Mouse (Mus musculus): Measurements from ENCODE around the gene Plcb4. TPM values are rescaled to one million over a fixed set of nuclear protein-coding genes. Genes with fewer than 3 reads are reported as not detected.

Plcb4 gene
- total and polyA plus RNA-seq, 3 experiments, result not detected

DNA sequence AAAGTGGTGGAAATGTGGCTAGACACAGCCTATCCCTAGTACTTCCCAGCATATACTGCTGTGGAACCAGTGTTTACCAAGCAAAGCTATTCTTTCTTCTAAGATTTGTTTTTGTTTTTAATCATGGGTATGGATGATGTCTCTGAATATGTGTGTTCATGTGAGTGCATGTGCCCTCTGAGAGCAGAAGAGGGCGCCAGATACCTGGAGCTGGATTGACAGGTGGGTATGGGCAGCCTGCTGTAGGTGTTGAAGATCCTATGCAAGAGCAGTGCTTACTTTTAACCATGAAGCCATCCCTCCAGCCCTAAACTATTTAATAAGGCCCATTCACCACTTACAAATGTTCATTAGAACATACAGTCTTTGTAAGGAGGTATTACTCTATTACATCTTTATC is 231.3 kb downstream of the Plcb4 start:
- no peak overlapping the region for H3K4me2 ChIP-seq (ENCODE audit: insufficient read depth, low read depth, poor library complexity, severe bottlenecking)
- no peaks in the 10 kb centered on the region for H3K4me1 ChIP-seq (ENCODE audit: control insufficient read depth in 1 of 2, insufficient read depth in 2 of 2)
- dilution Hi-C loops (cut with MboI; ENCODE audit: extremely low pct_ligation_motif_present, extremely low pct_unique_long_range_greater_than_20kb, low sequenced_read_pairs), result no loop called here
- no peak for DNase-seq (ENCODE audit: extremely low read depth)
- H3K36me3 ChIP-seq (replicated peaks in 1 of 2; ENCODE audit: control insufficient read depth in 1 of 2, insufficient read depth in 1 of 2, low read length in 1 of 2), result no peaks in the 10 kb centered on the region
- in situ Hi-C loops (cut with MboI; ENCODE audit: low pct_ligation_motif_present, low pct_unique_long_range_greater_than_20kb, low sequenced_read_pairs), result no loop called here
- H3K27me3 ChIP-seq (replicated peaks), result no peaks in the 10 kb centered on the region
- TF ChIP-seq HCFC1 (IDR thresholded peaks at IDR 0.05; ENCODE audit: low read depth, low read length), result no peak
- TF ChIP-seq TBP (conservative IDR thresholded peaks at IDR 0.05; ENCODE audit: low read depth, low read length), result no peak
- no peak for TF ChIP-seq MEF2A (IDR thresholded peaks at IDR 0.05; ENCODE audit: borderline replicate concordance, low read depth, low read length)
- no peak overlapping the region for H3K4me3 ChIP-seq (replicated peaks in 1 of 3; ENCODE audit: low read depth in 2 of 3, low read length in 2 of 3, poor library complexity in 1 of 3)
- no peak overlapping the region for H3K27ac ChIP-seq (ENCODE audit: insufficient read depth, low read depth)
- no peaks in the 10 kb centered on the region for H3K79me2 ChIP-seq (replicated peaks; ENCODE audit: control insufficient read depth, extremely low read depth, insufficient read depth, poor library complexity, severe bottlenecking)
- H3K9me3 ChIP-seq (replicated peaks; ENCODE audit: low read length), result peaks cover 75% of the 10 kb centered on the region
- no peak overlapping the region for H3K9ac ChIP-seq (ENCODE audit: insufficient read depth, low read depth)

DNA sequence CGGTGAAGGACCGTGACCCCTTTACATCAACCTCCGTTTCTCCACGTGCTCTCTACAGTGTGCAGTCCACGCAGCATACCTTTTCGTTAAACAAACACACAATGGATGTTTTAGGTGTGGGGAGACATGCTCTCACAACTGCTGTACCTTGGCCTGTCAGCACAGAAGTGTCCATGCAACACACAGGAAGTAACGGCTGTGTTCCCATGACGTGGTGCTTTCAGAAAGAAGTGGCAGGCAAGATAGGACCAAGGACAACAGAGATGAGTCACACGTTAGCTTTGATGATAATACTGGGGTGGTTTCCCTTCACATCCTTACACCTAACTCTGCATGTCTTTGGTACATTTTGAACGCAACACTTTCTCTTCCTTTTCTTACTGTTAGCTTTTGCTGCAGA is 232.3 kb downstream of the Plcb4 start:
- dilution Hi-C loops (cut with MboI; ENCODE audit: extremely low pct_ligation_motif_present, extremely low pct_unique_long_range_greater_than_20kb, low sequenced_read_pairs), result no loop called here
- Histone ChIP-seq H3K4me3 (replicated peaks in 1 of 3; ENCODE audit: low read depth in 2 of 3, low read length in 2 of 3, poor library complexity in 1 of 3) (no peak overlapping the region), H3K4me2 (ENCODE audit: insufficient read depth, low read depth, poor library complexity, severe bottlenecking) (no peak overlapping the region), H3K4me1 (ENCODE audit: control insufficient read depth in 1 of 2, insufficient read depth in 2 of 2) (no peaks in the 10 kb centered on the region), H3K36me3 (replicated peaks in 1 of 2; ENCODE audit: control insufficient read depth in 1 of 2, insufficient read depth in 1 of 2, low read length in 1 of 2) (no peaks in the 10 kb centered on the region), H3K9ac (ENCODE audit: insufficient read depth, low read depth) (no peak overlapping the region), H3K27me3 (replicated peaks) (no peaks in the 10 kb centered on the region), H3K27ac (ENCODE audit: insufficient read depth, low read depth) (no peak overlapping the region), H3K9me3 (replicated peaks; ENCODE audit: low read length) (peaks cover 73% of the 10 kb centered on the region), H3K79me2 (replicated peaks; ENCODE audit: control insufficient read depth, extremely low read depth, insufficient read depth, poor library complexity, severe bottlenecking) (no peaks in the 10 kb centered on the region)
- TF ChIP-seq USF2 (conservative IDR thresholded peaks at IDR 0.05; ENCODE audit: low read depth, low read length), result no peak
- TF ChIP-seq JUN (IDR thresholded peaks at IDR 0.05; ENCODE audit: insufficient read depth, low read depth, low read length), result no peak
- no peak for TF ChIP-seq SIN3A (IDR thresholded peaks at IDR 0.05; ENCODE audit: low read length)
- TF ChIP-seq MAZ (IDR thresholded peaks at IDR 0.05; ENCODE audit: low read depth, low read length), result no peak
- TF ChIP-seq NELFE (IDR thresholded peaks at IDR 0.05; ENCODE audit: low read depth, low read length), result no peak
- no peak for TF ChIP-seq CTCF (conservative IDR thresholded peaks at IDR 0.05 in 1 of 2, IDR thresholded peaks at IDR 0.05 in 1 of 2; ENCODE audit: low read depth in 2 of 2, low read length in 2 of 2)
- no peak for TF ChIP-seq ELF1 (IDR thresholded peaks at IDR 0.05; ENCODE audit: low read depth, low read length)
- no peak for TF ChIP-seq ETS1 (conservative IDR thresholded peaks at IDR 0.05; ENCODE audit: low read depth, low read length)
- TF ChIP-seq HCFC1 (IDR thresholded peaks at IDR 0.05; ENCODE audit: low read depth, low read length), result no peak
- no peak for TF ChIP-seq TBP (conservative IDR thresholded peaks at IDR 0.05; ENCODE audit: low read depth, low read length)
- TF ChIP-seq POLR2A (IDR thresholded peaks at IDR 0.05; ENCODE audit: low read depth, low read length), result no peak
- TF ChIP-seq TCF12 (IDR thresholded peaks at IDR 0.05; ENCODE audit: low read depth, low read length), result no peak
- TF ChIP-seq MEF2A (IDR thresholded peaks at IDR 0.05; ENCODE audit: borderline replicate concordance, low read depth, low read length), result no peak
- TF ChIP-seq BHLHE40 (IDR thresholded peaks at IDR 0.05; ENCODE audit: low read depth, low read length), result no peak
- no peak for TF ChIP-seq JUND (conservative IDR thresholded peaks at IDR 0.05; ENCODE audit: low read depth, low read length)
- no peak for TF ChIP-seq UBTF (IDR thresholded peaks at IDR 0.05; ENCODE audit: low read depth, low read length)
- no peak for TF ChIP-seq USF1 (IDR thresholded peaks at IDR 0.05; ENCODE audit: low read depth, low read length)
- in situ Hi-C loops (cut with MboI; ENCODE audit: low pct_ligation_motif_present, low pct_unique_long_range_greater_than_20kb, low sequenced_read_pairs), result no loop called here
- no peak for DNase-seq (ENCODE audit: extremely low read depth)

Data from CH12.LX (cell line).